Mouse (Mus musculus): ENCODE measurements around the gene Zdhhc14. TPM values are rescaled to one million over a fixed set of nuclear protein-coding genes. Genes with fewer than 3 reads are reported as not detected.
A peak's percentile ranks its signal among the peaks of the same experiment; 100 is the strongest.

The Zdhhc14 gene
- polyA plus RNA-seq, 1 experiment from 2014 or later, result 2.2 TPM

- 36% methylated on average over 7 of the region's 7 CpGs for WGBS
- peak; percentile 90 for ATAC-seq (ENCODE audit: low FRiP score, low TSS enrichment)
Observed at GRCm38 (mm10) chr17:5566006-5566405, 73.6 kb downstream of the Zdhhc14 start.

GRCm38 (mm10) chr17:5567943-5568342 is 75.6 kb downstream of the Zdhhc14 start:
- TF ChIP-seq CTCF (IDR thresholded peaks at IDR 0.05; ENCODE audit: low read depth), result no peak
- TF ChIP-seq EP300 (optimal IDR thresholded peaks at IDR 0.05), result no peak
- Histone ChIP-seq H3K27me3 (ENCODE audit: control insufficient read depth, insufficient read depth, low read length) (no peaks in the 10 kb centered on the region), H3K9me3 (ENCODE audit: control insufficient read depth, low read length) (no peaks in the 10 kb centered on the region), H3K9ac (ENCODE audit: low read length) (no peak overlapping the region), H3K36me3 (ENCODE audit: control insufficient read depth, insufficient read depth, low read length) (no peaks in the 10 kb centered on the region), H3K4me3 (ENCODE audit: low read depth, low read length) (no peak overlapping the region), H3K27ac (replicated peaks) (no peak overlapping the region), H3K4me2 (replicated peaks; ENCODE audit: low read depth) (no peak overlapping the region), H3K4me1 (replicated peaks; ENCODE audit: control insufficient read depth, insufficient read depth) (no peaks in the 10 kb centered on the region)
- no peak for DNase-seq (ENCODE audit: low spot score)
- ATAC-seq (ENCODE audit: low FRiP score, low TSS enrichment), result no peak
- WGBS, result 28% methylated on average over 5 of the region's 5 CpGs

More at GRCm38 (mm10) chr17:5566006-5566405, 73.6 kb downstream of the Zdhhc14 start:
- peak; percentile 70 for DNase-seq (ENCODE audit: low spot score)
- H3K4me3 ChIP-seq (ENCODE audit: low read depth, low read length), result no peak overlapping the region
- no peak overlapping the region for H3K4me2 ChIP-seq (replicated peaks; ENCODE audit: low read depth)
- H3K36me3 ChIP-seq (ENCODE audit: control insufficient read depth, insufficient read depth, low read length), result no peaks in the 10 kb centered on the region
- H3K9me3 ChIP-seq (ENCODE audit: control insufficient read depth, low read length), result no peaks in the 10 kb centered on the region
- no peak overlapping the region for H3K9ac ChIP-seq (ENCODE audit: low read length)
- TF ChIP-seq EP300 (optimal IDR thresholded peaks at IDR 0.05) (no peak), CTCF (IDR thresholded peaks at IDR 0.05; ENCODE audit: low read depth) (no peak)
- no peaks in the 10 kb centered on the region for H3K27me3 ChIP-seq (ENCODE audit: control insufficient read depth, insufficient read depth, low read length)
- no peak overlapping the region for H3K27ac ChIP-seq (replicated peaks)
- H3K4me1 ChIP-seq (replicated peaks; ENCODE audit: control insufficient read depth, insufficient read depth), result no peaks in the 10 kb centered on the region

GRCm38 (mm10) chr17:5569131-5570030 is 77.0 kb downstream of the Zdhhc14 start:
- WGBS, result 46% methylated on average over 17 of the region's 17 CpGs
- H3K36me3 ChIP-seq (ENCODE audit: control insufficient read depth, insufficient read depth, low read length), result no peaks in the 10 kb centered on the region

GRCm38 (mm10) chr17:5572096-5572730 is 79.9 kb downstream of the Zdhhc14 start:
- no peaks in the 10 kb centered on the region for H3K36me3 ChIP-seq (ENCODE audit: control insufficient read depth, insufficient read depth, low read length)
- no peak overlapping the region for H3K9ac ChIP-seq (ENCODE audit: low read length)
- H3K4me2 ChIP-seq (replicated peaks; ENCODE audit: low read depth), result no peak overlapping the region
- H3K27me3 ChIP-seq (ENCODE audit: control insufficient read depth, insufficient read depth, low read length), result no peaks in the 10 kb centered on the region
- no peak overlapping the region for H3K4me3 ChIP-seq (ENCODE audit: low read depth, low read length)
- no peak for DNase-seq (ENCODE audit: low spot score)
- H3K27ac ChIP-seq (replicated peaks), result no peak overlapping the region
- WGBS, result 85% methylated on average over 1 of the region's 1 CpGs
- no peaks in the 10 kb centered on the region for H3K4me1 ChIP-seq (replicated peaks; ENCODE audit: control insufficient read depth, insufficient read depth)
- no peaks in the 10 kb centered on the region for H3K9me3 ChIP-seq (ENCODE audit: control insufficient read depth, low read length)
- ATAC-seq (ENCODE audit: low FRiP score, low TSS enrichment), result no peak
- TF ChIP-seq CTCF (IDR thresholded peaks at IDR 0.05; ENCODE audit: low read depth) (no peak), EP300 (optimal IDR thresholded peaks at IDR 0.05) (no peak)

More at GRCm38 (mm10) chr17:5569131-5570030, 77.0 kb downstream of the Zdhhc14 start:
- no peak overlapping the region for H3K4me3 ChIP-seq (ENCODE audit: low read depth, low read length)
- no peak overlapping the region for H3K9ac ChIP-seq (ENCODE audit: low read length)
- no peaks in the 10 kb centered on the region for H3K27me3 ChIP-seq (ENCODE audit: control insufficient read depth, insufficient read depth, low read length)
- DNase-seq (ENCODE audit: low spot score) (no peak), ATAC-seq (ENCODE audit: low FRiP score, low TSS enrichment) (no peak)
- no peaks in the 10 kb centered on the region for H3K9me3 ChIP-seq (ENCODE audit: control insufficient read depth, low read length)
- 0 out of 2 replicates have a peak overlapping the region, but pooled peaks have one; percentile 40 for H3K27ac ChIP-seq (replicated peaks)
- no peak for TF ChIP-seq CTCF (IDR thresholded peaks at IDR 0.05; ENCODE audit: low read depth)
- no peak for TF ChIP-seq EP300 (optimal IDR thresholded peaks at IDR 0.05)
- no peaks in the 10 kb centered on the region for H3K4me1 ChIP-seq (replicated peaks; ENCODE audit: control insufficient read depth, insufficient read depth)
- no peak overlapping the region for H3K4me2 ChIP-seq (replicated peaks; ENCODE audit: low read depth)

GRCm38 (mm10) chr17:5572745-5573420 is 80.5 kb downstream of the Zdhhc14 start:
- H3K9me3 ChIP-seq (ENCODE audit: control insufficient read depth, low read length), result no peaks in the 10 kb centered on the region

More at GRCm38 (mm10) chr17:5572745-5573420, 80.5 kb downstream of the Zdhhc14 start:
- TF ChIP-seq EP300 (optimal IDR thresholded peaks at IDR 0.05) (no peak), CTCF (IDR thresholded peaks at IDR 0.05; ENCODE audit: low read depth) (no peak)
- DNase-seq (ENCODE audit: low spot score), result no peak
- no peak overlapping the region for H3K9ac ChIP-seq (ENCODE audit: low read length)
- no peaks in the 10 kb centered on the region for H3K4me1 ChIP-seq (replicated peaks; ENCODE audit: control insufficient read depth, insufficient read depth)
- H3K36me3 ChIP-seq (ENCODE audit: control insufficient read depth, insufficient read depth, low read length), result no peaks in the 10 kb centered on the region
- H3K4me2 ChIP-seq (replicated peaks; ENCODE audit: low read depth), result no peak overlapping the region
- H3K27me3 ChIP-seq (ENCODE audit: control insufficient read depth, insufficient read depth, low read length), result no peaks in the 10 kb centered on the region
- no peak overlapping the region for H3K4me3 ChIP-seq (ENCODE audit: low read depth, low read length)
- ATAC-seq (ENCODE audit: low FRiP score, low TSS enrichment), result no peak
- no peak overlapping the region for H3K27ac ChIP-seq (replicated peaks)
